Mouse (Mus musculus) gastrocnemius, adult 18-20 months (tissue): Measurements from ENCODE around the gene Umad1. TPM values are rescaled to one million over a fixed set of nuclear protein-coding genes. Genes with fewer than 3 reads are reported as not detected.

ENCODE experiments used
- DNase-seq: peaks from one replicate; pipeline ENCODE4 v3.0.0; 2021; ENCODE audit warnings: low spot score
- total RNA-seq, 2 experiments: library from RNA; stranded (reverse); gene quantifications; 2 replicates each; pipeline ENCODE4 v1.2.3; 2021

Umad1 gene
- total RNA-seq, 2 experiments from 2014 or later = 12.1 to 16.1 TPM

DNA sequence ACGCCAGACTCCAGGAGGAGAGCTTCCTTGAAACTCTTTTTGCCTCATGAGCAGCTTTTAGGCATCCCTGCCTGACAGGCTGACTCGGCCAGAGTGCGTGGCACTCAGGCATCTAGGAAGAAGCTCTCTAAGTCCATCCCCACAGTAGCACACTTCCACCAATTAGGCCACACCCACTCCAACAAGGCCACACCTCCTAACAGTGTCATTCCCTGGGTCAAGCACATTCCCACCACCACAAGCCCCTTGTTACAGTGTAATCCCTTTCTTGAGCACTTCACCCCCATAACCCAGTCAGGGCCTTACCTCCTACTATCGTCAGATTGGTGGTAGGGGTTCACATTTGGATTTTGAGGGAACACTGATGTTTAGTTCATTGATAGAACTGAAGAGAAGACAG lies 108.6 kb downstream of the Umad1 start:
- DNase-seq = no peak

DNA sequence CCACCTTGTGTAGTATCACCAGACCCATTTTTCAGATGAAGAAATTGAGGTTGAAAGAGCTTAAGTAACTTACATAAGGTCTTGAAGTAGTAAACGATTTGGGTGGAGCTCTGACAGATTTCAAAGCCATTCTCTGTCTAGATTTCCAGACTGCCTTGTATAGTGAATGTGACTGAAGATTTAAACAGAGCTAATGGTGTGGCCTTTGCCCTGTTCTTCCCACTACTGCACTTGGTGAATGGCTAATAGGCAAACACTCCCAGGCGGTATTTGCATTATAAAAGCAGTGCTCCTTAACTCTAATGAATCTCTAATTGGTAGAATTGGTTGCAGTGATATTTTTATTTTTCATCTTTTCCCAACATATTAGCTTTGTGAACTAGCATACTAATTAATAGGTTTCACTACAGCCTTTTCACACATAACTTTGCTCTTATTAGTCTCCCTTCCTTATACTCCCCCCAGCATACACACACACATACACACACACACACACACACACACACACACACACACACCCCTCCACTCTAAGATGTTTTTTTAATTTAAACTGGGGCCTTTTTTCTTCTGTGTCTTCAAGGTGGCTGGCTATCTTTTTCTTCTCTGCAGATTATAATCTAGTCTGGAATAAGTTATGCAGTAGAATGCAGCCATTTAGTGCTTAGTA lies 109.2 kb downstream of the Umad1 start:
- DNase-seq = no peak

DNA sequence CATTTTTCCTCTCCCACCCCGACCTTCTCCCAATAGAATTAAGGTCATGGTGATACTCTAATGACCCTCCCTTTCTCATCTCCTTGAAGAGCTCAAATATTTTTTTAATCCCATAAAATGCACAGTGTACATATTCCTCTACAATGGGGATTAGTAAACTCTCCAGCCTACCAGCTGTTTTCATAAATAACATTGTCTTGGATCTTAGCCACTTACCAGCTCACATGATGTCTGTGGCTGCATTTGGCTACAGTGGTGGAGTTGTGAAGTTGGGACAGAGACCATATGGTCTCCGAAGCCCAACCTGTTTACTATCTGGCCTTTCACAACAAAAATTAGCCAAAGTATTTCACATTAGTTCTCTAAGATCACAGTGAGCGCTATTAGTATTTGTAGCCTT lies 111.5 kb downstream of the Umad1 start:
- no peak for DNase-seq

DNA sequence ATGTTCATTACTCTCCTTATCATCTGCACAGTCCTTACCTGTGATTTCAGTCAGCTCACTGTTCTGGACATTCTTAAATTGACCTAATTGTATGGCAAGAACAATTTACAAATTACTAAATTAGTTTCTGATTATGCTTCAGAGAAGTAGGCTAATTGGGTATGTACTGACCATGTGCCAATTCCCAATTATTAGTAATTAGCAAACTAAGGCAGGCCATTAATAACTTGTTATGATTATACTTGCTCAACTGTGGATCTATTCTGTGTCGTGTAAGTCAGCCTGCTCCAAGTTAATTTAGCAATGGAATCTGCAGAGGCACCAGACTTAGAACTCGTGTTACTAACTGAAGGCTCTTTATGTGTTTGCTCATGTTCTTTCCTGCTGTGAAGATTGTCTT lies 114.0 kb downstream of the Umad1 start:
- no peak for DNase-seq

DNA sequence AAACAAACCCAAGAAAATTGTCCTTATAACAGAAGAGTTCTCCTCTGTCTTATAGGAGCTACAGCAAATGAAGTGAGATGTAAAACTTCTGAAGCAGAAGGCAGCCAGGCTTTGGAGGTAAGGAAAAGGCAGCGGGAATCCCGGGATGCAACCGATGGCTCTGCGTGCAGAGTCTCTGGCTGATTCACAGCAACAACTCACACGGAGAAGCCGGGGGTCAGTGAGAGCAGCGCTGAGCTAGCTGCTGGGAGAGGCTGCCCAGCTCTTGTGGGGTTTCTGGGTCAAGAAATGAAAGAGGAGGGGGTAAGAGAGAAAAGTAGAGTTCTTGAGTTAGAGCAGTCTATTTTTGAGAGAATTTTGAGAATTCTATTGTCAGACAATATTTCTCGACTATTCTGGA lies 114.8 kb downstream of the Umad1 start:
- no peak for DNase-seq

GRCm38 (mm10) chr6:8374290-8374689 lies 115.2 kb downstream of the Umad1 start:
- no peak for DNase-seq

GRCm38 (mm10) chr6:8374712-8375111 lies 115.6 kb downstream of the Umad1 start:
- DNase-seq = no peak

- no peak for DNase-seq
These were observed 117.3 kb downstream of the Umad1 start for GRCm38 (mm10) chr6:8376351-8376750.

GRCm38 (mm10) chr6:8377667-8378066 lies 118.6 kb downstream of the Umad1 start:
- DNase-seq = no peak

DNA sequence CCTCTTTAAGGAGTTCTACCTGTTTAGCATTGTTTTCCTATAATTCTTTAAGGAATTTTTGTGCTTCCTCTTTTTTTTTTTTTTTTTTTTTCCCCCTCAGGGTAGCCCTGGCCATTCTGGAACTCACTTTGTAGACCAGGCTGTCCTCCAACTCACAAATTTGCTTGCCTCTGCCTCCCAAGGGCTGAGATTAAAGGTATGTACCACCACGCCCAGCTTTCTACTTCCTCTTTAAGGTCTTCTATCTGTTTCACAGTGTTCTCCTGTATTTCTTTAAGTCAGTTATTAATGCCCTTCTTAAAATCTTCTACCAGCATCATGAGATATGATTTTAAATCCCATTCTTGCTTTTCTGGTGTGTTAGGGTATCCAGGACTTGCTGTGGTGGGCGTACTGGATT lies 130.2 kb downstream of the Umad1 start:
- no peak for DNase-seq

- no peak for DNase-seq
These were observed 131.2 kb downstream of the Umad1 start for GRCm38 (mm10) chr6:8390296-8390695.

DNA sequence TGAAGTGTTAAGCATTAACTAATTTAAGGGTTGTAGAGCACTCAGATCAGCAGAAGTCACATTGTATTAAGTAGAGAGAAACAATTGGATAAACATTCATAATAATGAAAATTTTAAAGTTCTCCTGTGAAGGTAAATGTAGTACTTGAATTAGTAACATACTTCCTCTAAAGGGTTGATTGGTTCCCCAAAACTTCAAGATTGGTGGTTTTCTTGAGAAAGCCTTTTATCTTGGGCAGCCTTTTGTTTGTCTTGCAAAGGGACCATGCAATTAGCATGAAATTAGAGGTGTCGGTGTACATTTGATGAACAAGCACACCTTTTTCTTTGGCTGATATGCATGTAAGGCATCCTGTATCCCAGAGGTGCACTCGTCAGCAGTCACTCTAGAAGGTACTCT lies 131.8 kb downstream of the Umad1 start:
- DNase-seq = no peak

GRCm38 (mm10) chr6:8393029-8393428 lies 133.9 kb downstream of the Umad1 start:
- DNase-seq = no peak

DNA sequence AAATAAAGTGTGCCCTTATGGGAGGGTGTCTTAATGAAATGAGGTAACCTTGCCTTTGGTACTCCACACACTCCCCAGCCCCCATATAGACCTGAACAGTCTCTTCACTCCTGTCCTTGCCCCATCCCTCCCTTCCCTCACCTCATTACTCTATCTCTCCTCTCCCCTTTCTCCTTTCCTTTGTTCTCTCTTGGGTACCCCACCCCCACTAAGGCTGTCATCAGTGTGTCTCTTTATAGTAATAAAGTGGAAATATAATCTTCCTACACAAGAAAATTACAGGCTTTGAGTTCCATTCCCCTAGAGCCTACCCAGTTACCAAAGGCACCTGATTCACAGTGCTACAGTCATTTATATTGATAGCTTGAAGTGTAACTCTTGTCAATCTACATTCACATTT lies 135.0 kb downstream of the Umad1 start:
- DNase-seq = no peak

GRCm38 (mm10) chr6:8395061-8395460 lies 136.0 kb downstream of the Umad1 start:
- DNase-seq = no peak

DNA sequence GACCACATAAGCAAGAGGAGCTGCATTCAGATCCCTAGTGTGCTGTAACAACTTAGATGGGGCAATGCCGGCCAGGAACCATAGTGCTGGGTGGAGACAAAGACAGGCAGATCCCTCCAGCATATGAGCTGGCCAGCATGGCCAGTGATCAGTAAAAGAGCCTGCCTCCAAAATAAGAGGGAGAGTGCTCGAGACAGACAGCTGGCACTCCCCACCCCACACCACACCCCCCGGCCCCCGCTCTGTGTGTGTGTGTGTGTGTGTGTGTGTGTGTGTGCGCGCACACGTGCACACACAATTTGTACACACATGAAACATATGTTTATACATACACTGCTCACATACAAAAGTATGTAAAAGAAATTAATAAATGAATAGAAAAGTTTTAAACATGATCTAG lies 138.2 kb downstream of the Umad1 start:
- no peak for DNase-seq

DNA sequence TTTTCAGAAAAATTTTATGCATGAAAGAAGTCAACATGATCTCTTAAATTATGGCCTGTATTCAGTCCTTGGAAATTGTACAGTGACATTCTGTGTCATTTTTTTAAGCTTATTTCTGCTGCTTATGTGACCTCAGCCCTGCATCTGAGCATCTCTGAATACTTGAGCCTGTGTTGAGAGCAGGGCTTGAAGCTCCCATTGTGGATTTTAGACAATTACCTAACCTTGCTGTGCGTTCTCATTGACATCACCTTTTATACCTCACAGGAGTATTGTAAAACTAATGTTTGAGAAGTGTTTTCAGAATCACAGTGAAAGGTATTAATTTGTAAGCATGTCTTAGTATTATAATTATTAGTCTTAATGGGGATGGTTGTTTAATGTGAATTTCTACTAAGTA lies 140.6 kb downstream of the Umad1 start:
- no peak for DNase-seq

DNA sequence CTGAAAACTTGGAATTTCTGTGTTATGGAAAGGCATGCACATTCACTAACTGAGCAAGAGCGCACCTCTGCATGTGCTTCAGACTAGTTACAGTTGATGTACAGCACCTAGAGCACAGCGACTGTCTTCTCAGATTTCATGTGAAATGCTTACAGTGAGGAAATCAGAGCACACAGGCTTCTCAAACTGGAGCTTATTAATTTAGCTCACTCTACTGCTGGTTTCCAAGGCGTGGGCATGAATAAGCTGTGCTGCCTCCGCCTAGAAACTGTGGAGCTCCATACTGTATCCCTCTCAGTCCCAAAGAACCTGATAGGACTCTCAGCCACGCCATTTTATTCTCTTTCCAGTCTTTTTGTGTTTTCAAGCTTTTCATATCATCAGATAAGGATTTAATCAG lies 144.0 kb downstream of the Umad1 start:
- no peak for DNase-seq

GRCm38 (mm10) chr6:8405844-8406243 lies 146.8 kb downstream of the Umad1 start:
- DNase-seq = no peak

DNA sequence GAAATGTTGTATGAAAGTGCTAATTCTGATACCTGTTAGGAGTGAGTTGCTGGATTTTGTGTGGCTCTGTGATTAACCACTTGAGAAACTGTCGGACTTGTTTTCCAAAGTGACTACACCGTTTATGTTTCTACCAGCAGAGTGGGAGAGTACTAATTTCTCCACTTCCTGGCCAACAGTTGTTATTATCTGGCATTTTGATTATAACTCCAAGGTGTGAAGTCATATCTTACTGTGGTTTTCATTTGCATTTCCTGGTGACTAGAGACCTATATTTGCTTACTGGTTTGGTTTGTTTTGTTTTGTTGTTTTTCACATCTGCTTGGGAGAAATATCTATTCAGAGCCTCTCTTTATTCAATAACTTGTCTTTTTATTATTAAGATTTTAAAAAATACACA lies 149.2 kb downstream of the Umad1 start:
- DNase-seq = no peak

GRCm38 (mm10) chr6:8409865-8410264 lies 150.8 kb downstream of the Umad1 start:
- no peak for DNase-seq

GRCm38 (mm10) chr6:8412845-8413598 lies 153.9 kb downstream of the Umad1 start:
- DNase-seq = peak; percentile 31

DNA sequence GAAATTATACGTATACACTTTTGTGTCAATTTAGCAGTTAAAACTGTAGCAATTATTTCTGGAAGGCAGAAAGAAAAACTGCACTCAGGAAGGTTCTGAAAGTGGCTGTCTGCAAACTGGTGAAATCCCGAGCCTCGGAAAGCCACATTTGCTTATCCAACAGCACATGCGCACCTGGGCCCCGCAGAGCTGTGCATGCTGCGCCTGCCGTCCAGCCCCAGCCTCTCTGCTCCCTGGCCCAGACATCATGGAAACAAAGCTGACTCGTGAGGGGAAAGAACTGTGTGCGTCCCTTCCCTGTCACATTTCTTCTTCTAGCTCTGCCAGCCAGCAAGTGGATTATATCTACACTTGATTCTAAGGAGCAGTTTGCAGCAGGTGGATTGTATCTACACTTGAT lies 154.9 kb downstream of the Umad1 start:
- no peak for DNase-seq
